Mouse (Mus musculus): ENCODE data around the gene Masp2. TPM values are rescaled to one million over a fixed set of nuclear protein-coding genes. Genes with fewer than 3 reads are reported as not detected.

Masp2 gene
- polyA plus RNA-seq, 1 experiment from 2014 or later, result 0.15 TPM

GRCm38 (mm10) chr4:148604141-148604540 lies 1.8 kb downstream of the Masp2 start:
- no peak overlapping the region for H3K27ac ChIP-seq
- H3K4me3 ChIP-seq, result no peak overlapping the region
- 71% methylated on average over 7 of the region's 7 CpGs for WGBS
- no peak for ATAC-seq (ENCODE audit: low FRiP score, low read depth)
- H3K9me3 ChIP-seq, result no peaks in the 10 kb centered on the region
- H3K36me3 ChIP-seq, result peaks cover 10% of the 10 kb centered on the region
- no peak overlapping the region for H3K4me2 ChIP-seq (replicated peaks)
- no peaks in the 10 kb centered on the region for H3K27me3 ChIP-seq
- H3K9ac ChIP-seq, result no peak overlapping the region
- H3K4me1 ChIP-seq, result no peaks in the 10 kb centered on the region

- no peaks in the 10 kb centered on the region for H3K27me3 ChIP-seq
- H3K36me3 ChIP-seq, result peaks cover 7% of the 10 kb centered on the region
- H3K9me3 ChIP-seq, result no peaks in the 10 kb centered on the region
- WGBS, result 87% methylated on average over 3 of the region's 3 CpGs
- H3K4me1 ChIP-seq, result no peaks in the 10 kb centered on the region
- no peak overlapping the region for H3K4me2 ChIP-seq (replicated peaks)
- no peak overlapping the region for H3K27ac ChIP-seq
- H3K4me3 ChIP-seq, result no peak overlapping the region
- no peak for ATAC-seq (ENCODE audit: low FRiP score, low read depth)
- no peak overlapping the region for H3K9ac ChIP-seq
Observed at GRCm38 (mm10) chr4:148604541-148605165, 2.3 kb downstream of the Masp2 start.

- Histone ChIP-seq H3K9me3 (no peaks in the 10 kb centered on the region), H3K9ac (no peak overlapping the region), H3K36me3 (peaks cover 20% of the 10 kb centered on the region), H3K4me2 (replicated peaks) (no peak overlapping the region), H3K27ac (no peak overlapping the region), H3K4me1 (no peaks in the 10 kb centered on the region), H3K4me3 (no peak overlapping the region), H3K27me3 (no peaks in the 10 kb centered on the region)
- ATAC-seq (ENCODE audit: low FRiP score, low read depth), result no peak
- WGBS, result 31% methylated on average over 5 of the region's 5 CpGs
Observed at GRCm38 (mm10) chr4:148607758-148608157, 5.4 kb downstream of the Masp2 start.

- H3K4me1 ChIP-seq, result peaks cover 9% of the 10 kb centered on the region; the same call in 1 of the 2 replicates
- H3K27me3 ChIP-seq, result no peaks in the 10 kb centered on the region
- peaks cover 37% of the 10 kb centered on the region for H3K36me3 ChIP-seq
- no peak overlapping the region for H3K27ac ChIP-seq
- no peak overlapping the region for H3K9ac ChIP-seq
- H3K4me2 ChIP-seq (replicated peaks), result no peak overlapping the region
- ATAC-seq (ENCODE audit: low FRiP score, low read depth), result no peak
- no peak overlapping the region for H3K4me3 ChIP-seq
- H3K9me3 ChIP-seq, result no peaks in the 10 kb centered on the region
- 81% methylated on average over 5 of the region's 5 CpGs for whole genome bisulfite sequencing
Observed at GRCm38 (mm10) chr4:148609805-148610204, 7.5 kb downstream of the Masp2 start.

GRCm38 (mm10) chr4:148610631-148611364 lies 8.4 kb downstream of the Masp2 start:
- H3K9ac ChIP-seq, result no peak overlapping the region
- 73% methylated on average over 5 of the region's 5 CpGs for WGBS
- peaks cover 9% of the 10 kb centered on the region; the same call in 1 of the 2 replicates for H3K4me1 ChIP-seq
- peaks cover 47% of the 10 kb centered on the region for H3K36me3 ChIP-seq
- no peak overlapping the region for H3K4me2 ChIP-seq (replicated peaks)
- H3K4me3 ChIP-seq, result no peak overlapping the region
- H3K27me3 ChIP-seq, result no peaks in the 10 kb centered on the region
- ATAC-seq (ENCODE audit: low FRiP score, low read depth), result no peak
- H3K9me3 ChIP-seq, result no peaks in the 10 kb centered on the region
- no peak overlapping the region for H3K27ac ChIP-seq

- ATAC-seq (ENCODE audit: low FRiP score, low read depth), result no peak
- no peak overlapping the region for H3K4me2 ChIP-seq (replicated peaks)
- no peak overlapping the region for H3K27ac ChIP-seq
- H3K4me1 ChIP-seq, result peaks cover 9% of the 10 kb centered on the region; the same call in 1 of the 2 replicates
- WGBS, result 60% methylated on average over 4 of the region's 4 CpGs
- no peak overlapping the region for H3K4me3 ChIP-seq
- H3K27me3 ChIP-seq, result no peaks in the 10 kb centered on the region
- H3K9ac ChIP-seq, result no peak overlapping the region
- H3K9me3 ChIP-seq, result no peaks in the 10 kb centered on the region
- H3K36me3 ChIP-seq, result peaks cover 58% of the 10 kb centered on the region
Observed at GRCm38 (mm10) chr4:148612557-148612956, 10.2 kb downstream of the Masp2 start.

- H3K9me3 ChIP-seq, result no peaks in the 10 kb centered on the region
- H3K4me2 ChIP-seq (replicated peaks), result no peak overlapping the region
- no peak overlapping the region for H3K27ac ChIP-seq
- no peaks in the 10 kb centered on the region for H3K27me3 ChIP-seq
- no peak overlapping the region for H3K4me3 ChIP-seq
- H3K4me1 ChIP-seq, result peaks cover 9% of the 10 kb centered on the region; the same call in 1 of the 2 replicates
- peaks cover 64% of the 10 kb centered on the region for H3K36me3 ChIP-seq
- 85% methylated on average over 9 of the region's 9 CpGs for WGBS
- H3K9ac ChIP-seq, result no peak overlapping the region
- no peak for ATAC-seq (ENCODE audit: low FRiP score, low read depth)
Observed at GRCm38 (mm10) chr4:148613738-148614137, 11.4 kb downstream of the Masp2 start.

GRCm38 (mm10) chr4:148619805-148620204 lies 17.5 kb downstream of the Masp2 start:
- no peak for ATAC-seq (ENCODE audit: low FRiP score, low read depth)
- no peak overlapping the region for H3K4me3 ChIP-seq
- no peak overlapping the region for H3K4me2 ChIP-seq (replicated peaks)
- no peak overlapping the region for H3K27ac ChIP-seq
- no peaks in the 10 kb centered on the region for H3K27me3 ChIP-seq
- no peak overlapping the region for H3K9ac ChIP-seq
- WGBS, result 65% methylated on average over 1 of the region's 1 CpGs
- H3K36me3 ChIP-seq, result peaks cover 92% of the 10 kb centered on the region
- H3K9me3 ChIP-seq, result no peaks in the 10 kb centered on the region
- H3K4me1 ChIP-seq, result peaks cover 17% of the 10 kb centered on the region

GRCm38 (mm10) chr4:148620718-148621117 lies 18.4 kb downstream of the Masp2 start:
- no peaks in the 10 kb centered on the region for H3K27me3 ChIP-seq
- ATAC-seq (ENCODE audit: low FRiP score, low read depth), result no peak
- H3K36me3 ChIP-seq, result peaks cover 87% of the 10 kb centered on the region
- H3K9ac ChIP-seq, result no peak overlapping the region
- peaks cover 23% of the 10 kb centered on the region for H3K4me1 ChIP-seq
- no peak overlapping the region for H3K27ac ChIP-seq
- 84% methylated on average over 1 of the region's 1 CpGs for WGBS
- no peak overlapping the region for H3K4me2 ChIP-seq (replicated peaks)
- no peaks in the 10 kb centered on the region for H3K9me3 ChIP-seq
- no peak overlapping the region for H3K4me3 ChIP-seq

- Histone ChIP-seq H3K9me3 (no peaks in the 10 kb centered on the region), H3K4me1 (peaks cover 23% of the 10 kb centered on the region), H3K27ac (no peak overlapping the region), H3K36me3 (peaks cover 69% of the 10 kb centered on the region), H3K9ac (no peak overlapping the region), H3K27me3 (no peaks in the 10 kb centered on the region), H3K4me2 (replicated peaks) (no peak overlapping the region), H3K4me3 (no peak overlapping the region)
- no peak for ATAC-seq (ENCODE audit: low FRiP score, low read depth)
- WGBS, result 95% methylated on average over 4 of the region's 4 CpGs
Observed at GRCm38 (mm10) chr4:148622485-148622884, 20.1 kb downstream of the Masp2 start.

- Histone ChIP-seq H3K36me3 (peaks cover 63% of the 10 kb centered on the region), H3K4me1 (peaks cover 23% of the 10 kb centered on the region), H3K9ac (no peak overlapping the region), H3K9me3 (no peaks in the 10 kb centered on the region), H3K4me2 (replicated peaks) (0 out of 2 replicates have a peak overlapping the region, but pooled peaks have one; percentile 2), H3K4me3 (no peak overlapping the region), H3K27ac (no peak overlapping the region), H3K27me3 (no peaks in the 10 kb centered on the region)
- ATAC-seq (ENCODE audit: low FRiP score, low read depth), result no peak
- 91% methylated on average over 4 of the region's 4 CpGs for WGBS
Observed at GRCm38 (mm10) chr4:148623609-148624008, 21.3 kb downstream of the Masp2 start.

- Histone ChIP-seq H3K36me3 (peaks cover 49% of the 10 kb centered on the region), H3K4me3 (peak overlapping the region; percentile 98)
- WGBS, result 82% methylated on average over 10 of the region's 10 CpGs
Observed at GRCm38 (mm10) chr4:148625010-148625409, 22.7 kb downstream of the Masp2 start.

More at GRCm38 (mm10) chr4:148625010-148625409, 22.7 kb downstream of the Masp2 start:
- Histone ChIP-seq H3K4me1 (peaks cover 23% of the 10 kb centered on the region), H3K9me3 (no peaks in the 10 kb centered on the region), H3K9ac (peak overlapping the region; percentile 99), H3K27ac (no peak overlapping the region), H3K4me2 (replicated peaks) (peak overlapping the region; percentile 86), H3K27me3 (no peaks in the 10 kb centered on the region)
- no peak for ATAC-seq (ENCODE audit: low FRiP score, low read depth)

All from limb, embryonic 13.5 days (tissue).